Mouse (Mus musculus) bone marrow, adult 2 months (tissue): ENCODE measurements around the gene Gm11214.

Experiments used
- CTCF ChIP-seq: fragments of 200-500 bp; IDR thresholded peaks from 2 replicates; pipeline ENCODE4 v1.5.1; 2011; ENCODE audit warnings: low read length, control low read depth; ENCODE audit not compliant: control insufficient read depth, insufficient read depth
- POLR2A ChIP-seq: fragments of 200-500 bp; IDR thresholded peaks from 2 replicates; pipeline ENCODE4 v1.6.1; 2011; ENCODE audit warnings: low read depth, mild to moderate bottlenecking, control low read depth, low read length, borderline replicate concordance; ENCODE audit not compliant: control insufficient read depth

DNA sequence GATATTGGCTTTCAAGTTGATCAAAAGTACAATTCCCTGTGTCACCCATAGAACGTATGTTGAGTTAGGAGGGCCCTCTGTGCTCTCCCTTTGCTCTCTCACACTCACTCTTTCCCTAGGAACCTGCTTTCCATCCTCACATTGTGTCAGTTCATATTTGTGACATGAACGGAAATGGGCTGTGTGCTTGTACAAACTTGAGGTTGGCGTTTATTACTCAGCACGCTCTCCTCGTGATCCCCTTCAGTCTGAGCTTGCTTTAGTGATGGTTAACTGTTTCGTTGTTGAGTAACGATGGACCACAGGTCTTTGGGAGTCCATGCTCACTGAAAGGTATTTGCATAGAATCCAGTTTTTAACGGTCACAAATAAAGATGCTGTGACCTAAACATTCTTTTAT is 36.1 kb downstream of the Gm11214 start:
- TF ChIP-seq CTCF (no peak), POLR2A (no peak)
